In the genomic region with DNA sequence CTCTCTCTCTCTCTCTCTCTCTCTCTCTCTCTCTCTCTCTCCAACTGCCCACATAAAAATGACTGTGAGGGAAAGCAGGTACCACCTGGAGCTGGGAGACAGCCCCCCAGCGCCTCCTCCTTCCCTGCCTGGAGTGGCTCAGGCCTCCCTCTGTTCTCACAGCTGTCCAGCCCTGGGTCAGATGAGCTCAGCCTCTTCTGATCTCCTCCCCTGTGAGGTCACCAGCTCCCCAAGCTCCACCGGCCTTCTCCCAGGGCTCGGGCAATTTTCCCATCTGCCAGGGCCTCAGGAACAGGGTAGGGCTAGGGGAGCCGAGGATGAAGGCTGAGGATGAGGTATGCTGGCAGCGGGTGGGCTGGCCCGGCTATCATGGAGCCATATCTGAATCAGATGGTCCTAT, we compare ENCODE assay signal across 13 mouse cellular contexts.
DNase-seq lines count a peak whose midpoint lies in the region; ATAC-seq and TF ChIP-seq lines count a peak whose summit lies in the region.
"Had no signal": no experiment of that assay in that cellular context is flagged by ENCODE, and none has a peak within 500 bp of the region (broad histone marks: within the 10 kb centered on the region; RNA-seq: fewer than 3 reads in every experiment).

No protein-coding gene starts in this region.

- no peak for DNase-seq in lung, embryonic 14.5 days
- DNase-seq in lung, postnatal 14 days = no peak
- DNase-seq in kidney, adult 11 months = peak; percentile 38
- DNase-seq in limb, embryonic 10.5 days (ENCODE audit: low spot score) = no peak
- no peak for DNase-seq in right cerebral cortex, postnatal 14 days
- DNase-seq: adrenal gland, postnatal 14 days; thymus, postnatal 25 days had no signal

- H3K9ac ChIP-seq in lung, embryonic 14.5 days = no peak overlapping the region
- H3K9ac ChIP-seq: embryonic facial prominence, embryonic 13.5 days; liver, embryonic 15.5 days; midbrain, embryonic 13.5 days had no signal

- H3K36me3 ChIP-seq in lung, embryonic 14.5 days (ENCODE audit: insufficient read depth) = no peaks in the 10 kb centered on the region
- H3K36me3 ChIP-seq in limb, embryonic 10.5 days = no peaks in the 10 kb centered on the region
- H3K36me3 ChIP-seq: embryonic facial prominence, embryonic 13.5 days; liver, embryonic 15.5 days; midbrain, embryonic 13.5 days had no signal

- no peak for TF ChIP-seq CTCF in lung, embryonic 14.5 days (IDR thresholded peaks at IDR 0.05; ENCODE audit: low read depth)

- H3K27me3 ChIP-seq in lung, embryonic 14.5 days (ENCODE audit: insufficient read depth, low read length) = no peaks in the 10 kb centered on the region
- peaks cover 22% of the 10 kb centered on the region; the same call in 1 of the 2 replicates for H3K27me3 ChIP-seq in limb, embryonic 10.5 days (ENCODE audit: low read depth, poor library complexity, severe bottlenecking)
- H3K27me3 ChIP-seq: embryonic facial prominence, embryonic 13.5 days; liver, embryonic 15.5 days; midbrain, embryonic 13.5 days had no signal

- peaks cover 11% of the 10 kb centered on the region for H3K4me1 ChIP-seq in lung, embryonic 14.5 days (ENCODE audit: insufficient read depth)
- peaks cover 25% of the 10 kb centered on the region for H3K4me1 ChIP-seq in limb, embryonic 10.5 days
- H3K4me1 ChIP-seq: liver, embryonic 15.5 days; midbrain, embryonic 13.5 days had no signal

- 50% methylated on average over 6 of the region's 6 CpGs for WGBS in lung, embryonic 14.5 days
- 60% methylated on average over 6 of the region's 6 CpGs for WGBS in limb, embryonic 10.5 days

- H3K4me3 ChIP-seq in lung, embryonic 14.5 days (ENCODE audit: low read depth, low read length) = no peak overlapping the region
- H3K4me3 ChIP-seq in limb, embryonic 10.5 days = no peak overlapping the region
- H3K4me3 ChIP-seq: embryonic facial prominence, embryonic 13.5 days; liver, embryonic 15.5 days; midbrain, embryonic 13.5 days had no signal

- H3K27ac ChIP-seq in lung, embryonic 14.5 days (ENCODE audit: low read depth) = peak overlapping the region; percentile 63; the same call in 1 of the 2 replicates
- 0 out of 2 replicates have a peak overlapping the region, but pooled peaks have one; percentile 25 for H3K27ac ChIP-seq in limb, embryonic 10.5 days
- H3K27ac ChIP-seq: embryonic facial prominence, embryonic 13.5 days; liver, embryonic 15.5 days; midbrain, embryonic 13.5 days had no signal

- peak; percentile 57; the same call in 1 of the 2 replicates for ATAC-seq in lung, embryonic 14.5 days (ENCODE audit: insufficient read depth)
- no peak for ATAC-seq in megakaryocyte-erythroid progenitor cell, adult 5-6 weeks (replicated peaks; ENCODE audit: low FRiP score, low TSS enrichment, poor library complexity, severe bottlenecking)
- no peak for ATAC-seq in monocyte, adult 5-6 weeks (replicated peaks; ENCODE audit: insufficient number of reproducible peaks, low FRiP score, low TSS enrichment, poor library complexity, severe bottlenecking)
- ATAC-seq: forebrain, embryonic 14.5 days; midbrain, embryonic 13.5 days had no signal

- no peak overlapping the region; the same call in 1 of the 2 replicates for H3K4me2 ChIP-seq in lung, embryonic 14.5 days
- H3K4me2 ChIP-seq: embryonic facial prominence, embryonic 13.5 days; liver, embryonic 15.5 days; midbrain, embryonic 13.5 days had no signal

- no peaks in the 10 kb centered on the region for H3K9me3 ChIP-seq in lung, embryonic 14.5 days (ENCODE audit: low read depth, low read length)
- H3K9me3 ChIP-seq in limb, embryonic 10.5 days (replicated peaks) = no peaks in the 10 kb centered on the region
- H3K9me3 ChIP-seq: embryonic facial prominence, embryonic 13.5 days; liver, embryonic 15.5 days; midbrain, embryonic 13.5 days had no signal
